ENCODE assay signal across 26 mouse cellular contexts in the genomic region with DNA sequence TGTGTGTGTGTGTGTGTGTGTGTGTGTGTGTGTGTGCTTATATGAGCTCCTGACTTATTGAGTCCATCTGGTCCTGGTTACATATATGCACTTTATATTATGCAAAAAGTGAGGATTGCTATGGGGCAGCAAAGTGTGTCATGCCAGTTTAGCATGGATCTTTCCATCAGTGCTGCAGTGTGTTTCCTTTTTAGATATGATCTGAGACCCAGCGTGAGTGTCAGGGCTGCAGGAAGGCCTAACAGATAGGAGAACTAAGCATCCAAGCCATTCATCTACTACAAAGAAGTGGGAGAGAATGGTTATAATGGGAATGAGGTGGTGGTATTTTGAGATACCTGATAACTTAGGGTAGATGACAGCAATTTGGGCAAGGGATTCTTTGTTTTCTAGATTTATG. TPM values are rescaled to one million over a fixed set of nuclear protein-coding genes. Genes with fewer than 3 reads are reported as not detected.
"Had no signal": no experiment of that assay in that cellular context is flagged by ENCODE, and none has a peak within 500 bp of the region (broad histone marks: within the 10 kb centered on the region; RNA-seq: fewer than 3 reads in every experiment).

No protein-coding gene starts in this region.

- H3K27ac ChIP-seq: lung, embryonic 15.5 days; macrophage; midbrain, embryonic 13.5 days; midbrain, embryonic 15.5 days; neural tube, embryonic 12.5 days had no signal

- H3K4me3 ChIP-seq: lung, embryonic 15.5 days; megakaryocyte, embryonic 14.5 days; midbrain, embryonic 13.5 days; midbrain, embryonic 15.5 days; neural tube, embryonic 12.5 days had no signal

- H3K27me3 ChIP-seq: lung, embryonic 15.5 days; megakaryocyte, embryonic 14.5 days; midbrain, embryonic 13.5 days; midbrain, embryonic 15.5 days; neural tube, embryonic 12.5 days had no signal

- ATAC-seq: liver, postnatal 0 days; lung, postnatal 0 days; midbrain, embryonic 13.5 days; midbrain, embryonic 15.5 days had no signal

- H3K9me3 ChIP-seq: lung, embryonic 15.5 days; megakaryocyte, embryonic 14.5 days; midbrain, embryonic 13.5 days; midbrain, embryonic 15.5 days; neural tube, embryonic 12.5 days had no signal

- DNase-seq: liver, postnatal 0 days; lung, adult 2 months; lung, postnatal 14 days; lung, postnatal 36 days; right cerebral cortex, postnatal 14 days; thymus, adult 18-20 months; thymus, postnatal 14 days; thymus, postnatal 36 days had no signal

- H3K36me3 ChIP-seq: lung, embryonic 15.5 days; midbrain, embryonic 13.5 days; midbrain, embryonic 15.5 days; neural tube, embryonic 12.5 days had no signal

- H3K4me1 ChIP-seq: midbrain, embryonic 15.5 days; neural tube, embryonic 12.5 days had no signal

RNA-seq across cellular contexts. Expression of a gene that starts 4.6 kb away (rescaled TPM):
- total RNA-seq: monocyte, adult 5-6 weeks had no signal
- polyA plus RNA-seq: macrophage; neural tube, embryonic 14.5 days had no signal

RNA-seq across cellular contexts. Expression of a gene that starts 29.1 kb away (rescaled TPM):
- total RNA-seq: megakaryocyte progenitor cell, adult 5-6 weeks; midbrain, postnatal 0 days; neutrophil, adult 5-6 weeks had no signal
- polyA plus RNA-seq: liver, postnatal 0 days; lung, adult 2 months; lung, embryonic 15.5 days; lung, postnatal 0 days; macrophage; midbrain, embryonic 11.5 days; midbrain, embryonic 13.5 days; midbrain, embryonic 15.5 days; midbrain, postnatal 0 days; neural tube, embryonic 12.5 days; neural tube, embryonic 14.5 days; spleen, adult 2 months; stomach, embryonic 14.5 days; stomach, embryonic 16.5 days; thymus, postnatal 0 days; urinary bladder, adult 2 months had no signal
